Mouse (Mus musculus): ENCODE data around the gene Ptprz1. TPM values are rescaled to one million over a fixed set of nuclear protein-coding genes. Genes with fewer than 3 reads are reported as not detected.

Ptprz1 gene
- total RNA-seq, 1 experiment = 1.5 TPM

DNA sequence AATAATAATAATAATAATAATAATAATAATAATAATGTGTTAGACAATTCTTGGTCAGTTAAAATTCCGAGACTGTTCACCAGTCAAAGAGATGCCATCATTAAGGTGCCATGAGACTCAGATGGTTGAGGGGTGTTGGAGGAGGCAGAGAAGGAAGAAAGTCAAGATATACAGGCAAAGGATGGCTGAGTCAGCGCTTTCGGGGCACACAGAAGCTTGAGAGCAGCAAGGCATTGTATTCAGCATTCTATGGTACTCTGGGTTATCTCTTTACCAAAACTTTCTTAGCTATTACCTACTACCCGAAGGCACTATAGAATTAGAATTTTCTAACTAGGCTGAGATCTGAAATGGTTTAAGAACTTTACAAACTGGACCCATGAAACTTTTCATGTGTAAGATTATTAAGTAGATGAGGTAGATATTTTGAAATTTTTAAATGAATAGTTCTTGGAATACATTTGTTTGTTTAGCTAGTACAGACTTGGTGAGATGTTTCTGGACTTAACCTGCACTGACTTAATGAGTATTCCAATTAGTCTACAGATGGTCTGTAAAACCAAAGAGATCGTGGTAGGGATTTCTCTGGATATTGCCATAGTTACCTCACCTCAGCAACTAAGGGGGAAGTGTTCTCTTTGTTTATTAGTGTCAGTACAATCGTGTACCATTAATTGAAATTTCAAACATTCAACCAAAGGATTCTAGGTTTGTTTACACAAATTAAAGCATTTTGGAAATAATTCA, 33.4 kb downstream of the Ptprz1 start:
- Histone ChIP-seq H3K4me3 (ENCODE audit: insufficient read depth in 1 of 2, low read depth in 1 of 2, low read length in 2 of 2, poor library complexity in 1 of 2, severe bottlenecking in 1 of 2) (no peak overlapping the region), H3K4me1 (ENCODE audit: control insufficient read depth in 2 of 2, insufficient read depth in 2 of 2, low read length in 2 of 2, poor library complexity in 1 of 2) (no peaks in the 10 kb centered on the region), H3K36me3 (ENCODE audit: control insufficient read depth, insufficient read depth, low read length, poor library complexity, severe bottlenecking) (no peaks in the 10 kb centered on the region), H3K27ac (ENCODE audit: insufficient read depth, low read depth, low read length, poor library complexity, severe bottlenecking) (no peak overlapping the region), H3K9ac (ENCODE audit: insufficient read depth, low read depth, low read length, poor library complexity, severe bottlenecking) (no peak overlapping the region), H3K9me3 (ENCODE audit: control insufficient read depth, insufficient read depth, low read depth, low read length) (no peaks in the 10 kb centered on the region)
- DNase-seq (ENCODE audit: low read depth, low spot score) = no peak
- no peak for TF ChIP-seq ZC3H11A (IDR thresholded peaks at IDR 0.05; ENCODE audit: borderline replicate concordance, low read depth, low read length)
- peak; percentile 90 for TF ChIP-seq MAFK (IDR thresholded peaks at IDR 0.05; ENCODE audit: insufficient read depth, low read depth, low read length)
- TF ChIP-seq ZNF384 (IDR thresholded peaks at IDR 0.05; ENCODE audit: low read depth, low read length) = no peak
- in situ Hi-C loops (cut with MboI; ENCODE audit: low sequenced_read_pairs in 2 of 2, unreplicated experiment in 2 of 2) = no loop called here

DNA sequence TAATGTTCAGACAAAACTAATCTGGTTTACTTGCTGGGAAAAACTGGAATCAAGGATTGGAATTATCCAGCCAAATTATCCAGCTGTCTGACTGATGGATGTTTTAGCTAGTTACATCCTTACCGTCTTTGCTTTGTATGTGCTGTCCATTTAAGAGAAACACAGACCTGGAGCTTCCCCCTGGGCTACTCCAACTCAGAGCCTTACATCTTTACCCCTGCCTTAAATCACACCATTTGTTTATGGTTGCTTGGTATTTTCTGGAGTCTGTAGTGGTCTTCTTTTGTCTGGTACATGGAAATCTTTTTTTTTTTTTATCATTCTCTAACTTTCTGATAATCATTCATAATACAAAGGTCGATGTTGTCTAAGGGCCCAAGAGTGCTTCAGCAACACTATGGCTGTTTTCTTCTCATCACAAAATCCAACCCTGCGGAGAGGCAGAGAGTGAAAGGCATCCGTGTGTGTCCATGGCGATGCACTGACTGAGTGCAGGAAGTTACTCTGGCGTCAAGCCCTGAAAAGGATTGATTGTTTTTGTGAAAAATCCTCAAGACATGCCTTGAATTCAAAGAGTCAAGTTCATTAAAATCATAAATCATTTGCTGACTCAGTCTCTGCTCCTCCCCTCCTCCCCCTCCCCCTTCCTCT, 34.1 kb downstream of the Ptprz1 start:
- DNase-seq (ENCODE audit: low read depth, low spot score) = no peak
- in situ Hi-C loops (cut with MboI; ENCODE audit: low sequenced_read_pairs in 2 of 2, unreplicated experiment in 2 of 2) = no loop called here

DNA sequence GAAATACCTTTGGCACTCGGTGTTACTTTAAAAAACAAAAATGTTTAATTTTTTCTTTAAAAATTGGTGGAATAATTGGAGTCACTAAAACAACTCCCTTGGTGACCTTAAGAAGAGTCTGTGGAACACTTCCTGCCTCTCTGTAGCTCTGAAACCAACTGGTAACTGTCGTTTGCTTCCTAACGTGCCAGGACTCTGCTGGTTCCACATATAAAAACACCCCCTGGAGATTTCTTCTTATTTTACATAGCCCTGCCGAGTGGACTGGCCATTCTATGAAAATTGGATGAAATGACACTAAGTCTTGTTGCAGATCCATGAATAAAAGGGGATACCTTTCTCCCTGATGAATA, 34.6 kb downstream of the Ptprz1 start:
- no peak for DNase-seq (ENCODE audit: low read depth, low spot score)
- H3K9ac ChIP-seq (ENCODE audit: insufficient read depth, low read depth, low read length, poor library complexity, severe bottlenecking) = no peak overlapping the region
- H3K27ac ChIP-seq (ENCODE audit: insufficient read depth, low read depth, low read length, poor library complexity, severe bottlenecking) = no peak overlapping the region
- no peak overlapping the region for H3K4me3 ChIP-seq (ENCODE audit: insufficient read depth in 1 of 2, low read depth in 1 of 2, low read length in 2 of 2, poor library complexity in 1 of 2, severe bottlenecking in 1 of 2)
- TF ChIP-seq ZC3H11A (IDR thresholded peaks at IDR 0.05; ENCODE audit: borderline replicate concordance, low read depth, low read length) (no peak), CHD2 (IDR thresholded peaks at IDR 0.05; ENCODE audit: low read depth, low read length) (no peak), ZNF384 (IDR thresholded peaks at IDR 0.05; ENCODE audit: low read depth, low read length) (no peak), HCFC1 (IDR thresholded peaks at IDR 0.05; ENCODE audit: borderline replicate concordance, insufficient read depth, low read length) (no peak), MAFK (IDR thresholded peaks at IDR 0.05; ENCODE audit: insufficient read depth, low read depth, low read length) (no peak)
- in situ Hi-C loops (cut with MboI; ENCODE audit: low sequenced_read_pairs in 2 of 2, unreplicated experiment in 2 of 2) = no loop called here
- no peaks in the 10 kb centered on the region for H3K36me3 ChIP-seq (ENCODE audit: control insufficient read depth, insufficient read depth, low read length, poor library complexity, severe bottlenecking)
- no peaks in the 10 kb centered on the region for H3K9me3 ChIP-seq (ENCODE audit: control insufficient read depth, insufficient read depth, low read depth, low read length)
- no peaks in the 10 kb centered on the region for H3K4me1 ChIP-seq (ENCODE audit: control insufficient read depth in 2 of 2, insufficient read depth in 2 of 2, low read length in 2 of 2, poor library complexity in 1 of 2)

More for the DNA sequence above, 34.1 kb downstream of the Ptprz1 start:
- Histone ChIP-seq H3K9ac (ENCODE audit: insufficient read depth, low read depth, low read length, poor library complexity, severe bottlenecking) (no peak overlapping the region), H3K36me3 (ENCODE audit: control insufficient read depth, insufficient read depth, low read length, poor library complexity, severe bottlenecking) (no peaks in the 10 kb centered on the region), H3K4me3 (ENCODE audit: insufficient read depth in 1 of 2, low read depth in 1 of 2, low read length in 2 of 2, poor library complexity in 1 of 2, severe bottlenecking in 1 of 2) (no peak overlapping the region), H3K4me1 (ENCODE audit: control insufficient read depth in 2 of 2, insufficient read depth in 2 of 2, low read length in 2 of 2, poor library complexity in 1 of 2) (no peaks in the 10 kb centered on the region), H3K27ac (ENCODE audit: insufficient read depth, low read depth, low read length, poor library complexity, severe bottlenecking) (no peak overlapping the region), H3K9me3 (ENCODE audit: control insufficient read depth, insufficient read depth, low read depth, low read length) (no peaks in the 10 kb centered on the region)
- TF ChIP-seq ZC3H11A (IDR thresholded peaks at IDR 0.05; ENCODE audit: borderline replicate concordance, low read depth, low read length) (no peak), ZNF384 (IDR thresholded peaks at IDR 0.05; ENCODE audit: low read depth, low read length) (no peak), CHD2 (IDR thresholded peaks at IDR 0.05; ENCODE audit: low read depth, low read length) (no peak), HCFC1 (IDR thresholded peaks at IDR 0.05; ENCODE audit: borderline replicate concordance, insufficient read depth, low read length) (no peak), MAFK (IDR thresholded peaks at IDR 0.05; ENCODE audit: insufficient read depth, low read depth, low read length) (no peak)

DNA sequence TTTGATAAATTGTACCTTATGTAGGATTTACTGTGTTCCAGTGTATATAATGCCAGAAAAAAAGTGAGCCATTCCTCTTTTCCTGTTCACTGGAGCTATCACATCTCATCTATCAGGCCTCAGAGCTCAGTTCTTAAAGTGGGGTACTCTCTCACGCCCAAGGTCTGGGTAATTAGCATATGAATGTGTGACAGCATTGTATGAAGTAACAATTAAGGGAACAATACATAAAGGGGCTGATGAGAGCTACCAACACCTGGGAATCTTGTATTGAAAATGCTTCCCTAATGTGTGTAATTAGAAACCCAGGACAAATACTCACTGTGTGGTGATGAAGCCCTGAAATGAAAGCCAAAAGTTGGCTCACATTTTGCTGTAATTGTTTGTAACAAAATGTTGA, 47.6 kb downstream of the Ptprz1 start:
- TF ChIP-seq ZNF384 (IDR thresholded peaks at IDR 0.05; ENCODE audit: low read depth, low read length) = no peak
- no peak for TF ChIP-seq HCFC1 (IDR thresholded peaks at IDR 0.05; ENCODE audit: borderline replicate concordance, insufficient read depth, low read length)
- TF ChIP-seq ZC3H11A (IDR thresholded peaks at IDR 0.05; ENCODE audit: borderline replicate concordance, low read depth, low read length) = no peak
- no peak for TF ChIP-seq MAFK (IDR thresholded peaks at IDR 0.05; ENCODE audit: insufficient read depth, low read depth, low read length)
- no peak for TF ChIP-seq CHD2 (IDR thresholded peaks at IDR 0.05; ENCODE audit: low read depth, low read length)
- no peak overlapping the region for H3K4me3 ChIP-seq (ENCODE audit: insufficient read depth in 1 of 2, low read depth in 1 of 2, low read length in 2 of 2, poor library complexity in 1 of 2, severe bottlenecking in 1 of 2)
- no peaks in the 10 kb centered on the region for H3K9me3 ChIP-seq (ENCODE audit: control insufficient read depth, insufficient read depth, low read depth, low read length)
- in situ Hi-C loops (cut with MboI; ENCODE audit: low sequenced_read_pairs in 2 of 2, unreplicated experiment in 2 of 2) = no loop called here
- no peaks in the 10 kb centered on the region for H3K36me3 ChIP-seq (ENCODE audit: control insufficient read depth, insufficient read depth, low read length, poor library complexity, severe bottlenecking)
- no peaks in the 10 kb centered on the region for H3K4me1 ChIP-seq (ENCODE audit: control insufficient read depth in 2 of 2, insufficient read depth in 2 of 2, low read length in 2 of 2, poor library complexity in 1 of 2)
- no peak overlapping the region for H3K9ac ChIP-seq (ENCODE audit: insufficient read depth, low read depth, low read length, poor library complexity, severe bottlenecking)
- no peak overlapping the region for H3K27ac ChIP-seq (ENCODE audit: insufficient read depth, low read depth, low read length, poor library complexity, severe bottlenecking)
- DNase-seq (ENCODE audit: low read depth, low spot score) = peak; percentile 15
